Mouse (Mus musculus) MEL (cell line): ENCODE data around the gene Il2rg. TPM values are rescaled to one million over a fixed set of nuclear protein-coding genes. Genes with fewer than 3 reads are reported as not detected.

Experiments
- DNase-seq: peaks from one replicate; pipeline ENCODE4 v3.0.0; 2011; ENCODE audit warnings: low read depth, low spot score
- H3K27ac ChIP-seq: 2 replicates; pipeline ENCODE4 v1.5.1; 2012; ENCODE audit warnings: low read depth, mild to moderate bottlenecking, control low read depth, low read length, moderate library complexity; ENCODE audit not compliant: control insufficient read depth
- H3K27me3 ChIP-seq, 2 experiments: fragments of 150-350 bp in 1 of 2; sonication (generic) in 1 of 2; 2 replicates each; pipeline ENCODE4 v1.6.1; 2012; ENCODE audit warnings: low read length in 2 of 2, mild to moderate bottlenecking in 2 of 2, improper control_type of control experiment in 1 of 2, moderate library complexity in 1 of 2; ENCODE audit not compliant: insufficient read depth in 2 of 2, control insufficient read depth in 1 of 2
- H3K36me3 ChIP-seq, 2 experiments: 2 replicates each; pipeline ENCODE4 v1.6.1; 2012 to 2014; ENCODE audit warnings: low read length in 2 of 2, improper control_type of control experiment in 1 of 2, inconsistent platforms in 1 of 2, mild to moderate bottlenecking in 1 of 2; ENCODE audit not compliant: insufficient read depth in 2 of 2, control insufficient read depth in 1 of 2
- H3K4me1 ChIP-seq, 2 experiments: fragments of 150-350 bp in 1 of 2; sonication (generic) in 1 of 2; 2 replicates each; pipeline ENCODE4 v1.6.1; 2012; ENCODE audit warnings: low read length in 2 of 2, improper control_type of control experiment in 1 of 2, mild to moderate bottlenecking in 1 of 2; ENCODE audit not compliant: insufficient read depth in 2 of 2, control insufficient read depth in 1 of 2
- H3K4me3 ChIP-seq, 2 experiments: fragments of 150-350 bp in 1 of 2; sonication (generic) in 1 of 2; 2 replicates each; pipeline ENCODE4 v1.5.1; 2012; ENCODE audit warnings: low read depth in 2 of 2, low read length in 2 of 2, mild to moderate bottlenecking in 2 of 2, moderate library complexity in 2 of 2, control low read depth in 1 of 2, improper control_type of control experiment in 1 of 2; ENCODE audit not compliant: control insufficient read depth in 1 of 2, insufficient read depth in 1 of 2
- H3K79me2 ChIP-seq: 2 replicates; pipeline ENCODE4 v1.6.1; 2012; ENCODE audit warnings: mild to moderate bottlenecking, low read length, moderate library complexity; ENCODE audit not compliant: control insufficient read depth, poor library complexity, insufficient read depth
- H3K9ac ChIP-seq: 2 replicates; pipeline ENCODE4 v1.6.1; 2012; ENCODE audit warnings: low read depth, mild to moderate bottlenecking, control low read depth, low read length, moderate library complexity; ENCODE audit not compliant: control insufficient read depth, poor library complexity, severe bottlenecking
- H3K9me3 ChIP-seq: fragments of 150-350 bp; sonication (generic); replicated peaks from 2 replicates; pipeline ENCODE4 v1.6.1; 2012; ENCODE audit warnings: mild to moderate bottlenecking, low read length, improper control_type of control experiment, moderate library complexity; ENCODE audit not compliant: insufficient read depth
- BHLHE40 ChIP-seq: IDR thresholded peaks from 2 replicates; pipeline ENCODE4 v1.6.1; 2012; ENCODE audit warnings: low read depth, mild to moderate bottlenecking, inconsistent platforms, low read length, improper control_type of control experiment, borderline replicate concordance
- CTCF ChIP-seq, 3 experiments: IDR thresholded peaks in 2 of 3; conservative IDR thresholded peaks in 1 of 3; 2 replicates each; pipeline ENCODE4 v1.5.1; 2011 to 2012; ENCODE audit warnings: low read length in 3 of 3, low read depth in 2 of 3, mild to moderate bottlenecking in 2 of 3, improper control_type of control experiment in 1 of 3, inconsistent platforms in 1 of 3, mixed read lengths in 1 of 3, moderate library complexity in 1 of 3; ENCODE audit not compliant: control insufficient read depth in 1 of 3, insufficient read depth in 1 of 3, poor library complexity in 1 of 3, severe bottlenecking in 1 of 3
- E2F4 ChIP-seq: IDR thresholded peaks from 2 replicates; pipeline ENCODE4 v1.6.1; 2011; ENCODE audit warnings: low read depth, low read length, improper control_type of control experiment, borderline replicate concordance
- GATA1 ChIP-seq: IDR thresholded peaks from 2 replicates; pipeline ENCODE4 v1.6.1; 2011; ENCODE audit warnings: low read depth, low read length, improper control_type of control experiment
- JUND ChIP-seq: IDR thresholded peaks from 2 replicates; pipeline ENCODE4 v1.6.1; 2011; ENCODE audit warnings: low read depth, mild to moderate bottlenecking, improper control_type of control experiment, low read length
- MAFK ChIP-seq: IDR thresholded peaks from 2 replicates; pipeline ENCODE4 v1.6.1; 2011; ENCODE audit warnings: low read depth, mild to moderate bottlenecking, low read length, improper control_type of control experiment, borderline replicate concordance
- NELFE ChIP-seq: IDR thresholded peaks from 2 replicates; pipeline ENCODE4 v1.6.1; 2011; ENCODE audit warnings: low read depth, low read length, improper control_type of control experiment
- NRF1 ChIP-seq: IDR thresholded peaks from 2 replicates; pipeline ENCODE4 v1.6.1; 2014; ENCODE audit warnings: low read depth, mild to moderate bottlenecking, inconsistent platforms, low read length, improper control_type of control experiment, moderate library complexity; ENCODE audit not compliant: poor library complexity, insufficient read depth, severe bottlenecking
- RCOR1 ChIP-seq: IDR thresholded peaks from 2 replicates; pipeline ENCODE4 v1.6.1; 2012; ENCODE audit warnings: low read depth, mild to moderate bottlenecking, inconsistent platforms, low read length, improper control_type of control experiment
- USF2 ChIP-seq, 2 experiments: IDR thresholded peaks; 2 replicates each; pipeline ENCODE4 v1.6.1; 2011 to 2012; ENCODE audit warnings: improper control_type of control experiment in 2 of 2, low read length in 2 of 2, borderline replicate concordance in 1 of 2, inconsistent platforms in 1 of 2, low read depth in 1 of 2, mild to moderate bottlenecking in 1 of 2; ENCODE audit not compliant: insufficient read depth in 1 of 2
- polyA plus RNA-seq, 2 experiments: library from polyadenylated mRNA; stranded (reverse) in 1 of 2; unstranded in 1 of 2; fragments of >175 nt in 1 of 2; fragments of >200 nt in 1 of 2; gene quantifications; 2 replicates each; pipeline versions ENCODE4 v1.2.1 to v1.2.4; 2012; ENCODE audit warnings: low replicate concordance in 2 of 2, low read depth in 1 of 2; ENCODE audit not compliant: insufficient read length in 2 of 2, insufficient read depth in 1 of 2, missing spikeins in 1 of 2
- total RNA-seq: library from RNA; depleted of rRNA; stranded (reverse); fragments of 300-350 nt; gene quantifications from 2 replicates; pipeline ENCODE4 v1.2.3, GENCODE M21; 2012; rRNA removed

Il2rg gene
- 1.6 and 1.9 TPM in 2 replicates for total RNA-seq
- polyA plus RNA-seq: 1 to 10 TPM in 1 of 2 experiments, not detected in 1; 3.5 TPM

DNA sequence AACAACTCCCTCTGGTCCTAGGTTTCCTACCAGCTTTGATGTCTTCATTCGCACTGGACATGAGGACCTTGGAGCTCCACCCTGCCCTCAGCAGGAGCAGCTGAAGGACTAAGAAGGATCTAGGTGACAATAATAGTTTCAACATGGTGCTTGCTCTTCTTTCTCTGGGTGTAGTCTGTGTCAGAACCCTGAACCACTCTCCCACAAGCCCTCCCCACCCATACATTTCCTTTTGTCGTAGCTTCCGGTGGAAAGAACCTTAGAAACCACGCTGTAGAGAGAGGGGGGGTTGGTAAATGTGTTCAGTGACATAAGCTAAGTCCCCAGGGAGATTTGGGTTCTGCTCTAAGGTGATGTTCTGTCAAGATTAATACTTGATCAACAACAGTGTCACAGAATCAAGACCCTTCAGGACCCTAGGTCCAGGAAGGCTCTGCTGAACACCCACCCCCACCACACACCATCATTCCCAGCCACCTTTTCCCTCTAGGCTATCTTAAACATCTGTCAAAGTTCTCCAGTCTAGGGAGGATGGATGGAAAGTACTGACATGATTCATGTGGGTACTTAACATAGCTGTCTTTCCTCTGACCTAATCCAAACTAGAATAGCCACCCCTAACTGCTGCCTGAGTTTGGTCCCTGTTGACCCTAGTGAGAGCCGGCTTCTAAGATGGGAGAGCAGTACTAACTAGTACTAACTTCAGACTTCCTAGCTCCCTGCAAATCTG, at the start of gene Il2rg:
Gene Il2rg (minus strand): TSS at position 231 of the 730 bp plus-strand sequence.
- peak within 1 kb of the TSS; percentile 31 for H3K9ac ChIP-seq
- no peaks in the 10 kb centered on the region for H3K9me3 ChIP-seq
- 0 out of 2 replicates have a peak within 1 kb of the TSS, but pooled peaks have one; percentile 4 for H3K27ac ChIP-seq

DNA sequence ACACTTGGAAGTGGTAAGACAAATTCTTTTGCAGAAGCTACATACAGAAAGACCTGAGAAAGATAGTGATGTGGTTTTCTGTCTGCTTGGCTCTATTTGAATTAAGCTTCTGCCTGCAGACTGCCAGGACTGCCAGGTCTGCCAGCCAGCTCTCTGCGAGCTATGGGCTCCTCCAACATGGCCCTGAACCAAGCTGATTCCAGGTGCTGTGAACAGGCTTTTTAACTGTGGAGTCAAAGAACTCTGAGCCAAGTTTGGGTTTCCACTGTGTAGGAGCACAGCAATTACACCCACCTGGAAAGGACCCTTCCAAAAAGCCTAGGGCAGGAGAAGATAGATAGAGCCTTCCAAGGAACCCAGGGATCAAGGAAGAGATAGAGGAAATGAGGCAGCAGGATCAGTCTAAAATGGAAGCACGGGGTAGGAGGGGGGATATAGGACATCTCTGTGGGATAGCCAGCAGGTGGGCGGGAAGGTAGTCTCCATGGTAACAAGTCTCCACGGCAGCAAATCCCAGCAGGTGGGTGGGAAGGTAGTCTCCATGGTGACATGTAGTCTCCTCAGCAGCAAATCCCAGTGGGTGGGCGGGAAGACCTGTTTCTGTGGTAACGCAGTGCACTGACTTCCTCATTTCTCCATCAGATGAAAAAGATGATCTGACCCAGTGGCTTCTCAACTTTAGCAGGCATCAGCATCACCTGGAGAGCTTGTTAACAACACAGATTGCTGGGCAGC, 45.7 kb upstream of the Il2rg start:
- Histone ChIP-seq H3K36me3 (peaks cover 0 to 2% of the 10 kb centered on the region in 2 experiments; a peak in 1 of 4 replicates), H3K9ac (no peak overlapping the region), H3K4me1 (peaks cover 0 to 8% of the 10 kb centered on the region in 2 experiments; a peak in 2 of 4 replicates), H3K9me3 (no peaks in the 10 kb centered on the region), H3K4me3 (no peak overlapping the region), H3K27ac (no peak overlapping the region), H3K27me3 (no peaks in the 10 kb centered on the region), H3K79me2 (no peaks in the 10 kb centered on the region)
- peak; percentile 33 for DNase-seq
- TF ChIP-seq CTCF (IDR thresholded peaks at IDR 0.05 in 2 of 3, conservative IDR thresholded peaks at IDR 0.05 in 1 of 3; ENCODE audit: control insufficient read depth in 1 of 3, insufficient read depth in 1 of 3, low read depth in 2 of 3, low read length in 3 of 3, poor library complexity in 1 of 3, severe bottlenecking in 1 of 3) (no peak), USF2 (IDR thresholded peaks at IDR 0.05; ENCODE audit: borderline replicate concordance in 1 of 2, insufficient read depth in 1 of 2, low read depth in 1 of 2, low read length in 2 of 2) (no peak), JUND (no peak), RCOR1 (peak; percentile 50; the same call in 1 of the 2 replicates), NELFE (no peak), E2F4 (no peak)

More for the DNA sequence above, at the start of gene Il2rg:
- TF ChIP-seq E2F4 (no peak), JUND (no peak), BHLHE40 (no peak), NRF1 (no peak), MAFK (no peak), GATA1 (no peak), RCOR1 (no peak)
- no peak for DNase-seq
- no peaks in the 10 kb centered on the region for H3K27me3 ChIP-seq
- H3K4me3 ChIP-seq: peak within 1 kb of the TSS; percentile 22 to 33; a peak in 3 of 4 replicates
- H3K36me3 ChIP-seq: peaks cover 0 to 7% of the 10 kb centered on the region in 2 experiments; a peak in 2 of 4 replicates
- H3K79me2 ChIP-seq: no peaks in the 10 kb centered on the region
- H3K4me1 ChIP-seq: peaks cover 5 to 10% of the 10 kb centered on the region in 2 experiments; a peak in 3 of 4 replicates
